Mouse (Mus musculus): ENCODE results near the gene Vmn1r171. TPM values are rescaled to one million over a fixed set of nuclear protein-coding genes. Genes with fewer than 3 reads are reported as not detected.

The Vmn1r171 gene
- not detected for polyA plus RNA-seq (2017; shearing (Covaris generic))

GRCm38 (mm10) chr7:23630422-23630821, at the start of gene Vmn1r171:
Vmn1r171 (plus strand) TSS chr7:23630722.

DNA sequence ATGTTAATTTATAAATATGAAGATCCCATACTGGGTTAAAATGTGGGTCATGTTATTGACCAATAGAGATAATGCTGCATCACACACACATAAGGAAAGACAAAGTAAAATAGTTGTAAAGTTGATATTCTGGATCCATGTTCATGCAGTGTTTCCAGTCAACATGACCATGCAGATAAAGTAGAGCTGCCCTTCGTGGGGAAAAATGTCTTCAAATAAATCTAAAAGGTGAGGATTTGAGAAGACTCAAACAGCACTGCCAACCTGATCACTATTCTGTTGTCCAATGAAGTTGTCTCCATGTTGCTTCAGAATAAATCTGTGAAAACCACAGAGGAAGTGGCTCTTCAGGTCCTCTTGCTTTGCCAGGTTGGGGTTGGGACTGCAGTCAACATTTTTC, 24.6 kb upstream of the Vmn1r171 start, which contains the start of gene Vmn1r170:
Gene Vmn1r170 (plus strand): TSS at position 301 of the 400 bp plus-strand sequence.

DNA sequence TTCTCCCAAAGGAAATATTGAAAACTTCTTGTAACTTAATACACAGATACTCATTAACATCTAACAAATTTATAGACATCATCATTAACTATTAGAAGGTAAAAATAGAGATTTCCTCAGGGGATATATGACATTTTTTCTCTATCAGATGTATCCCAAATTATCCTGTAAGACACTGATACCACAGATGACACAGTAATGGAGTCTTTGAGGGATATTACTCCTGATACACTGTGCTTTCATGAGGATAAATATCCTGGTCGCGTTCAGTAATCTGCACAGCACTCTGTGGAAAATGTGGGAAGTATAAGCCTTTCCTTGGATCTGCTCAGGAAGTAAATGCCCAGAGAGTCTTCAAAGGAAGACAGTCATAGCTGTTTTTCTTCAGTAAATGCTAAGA, 27.5 kb downstream of the Vmn1r171 start, which contains the start of gene Vmn1r172:
Gene Vmn1r172 (plus strand): TSS at position 301 of the 400 bp plus-strand sequence.

Other genes starting within 250 kb of the Vmn1r171 start
- gene Nlrp5, start 244.8 kb upstream of the Vmn1r171 start, polyA plus RNA-seq (2017; shearing (Covaris generic)) = not detected
- not detected for gene Vmn1r167, start 123.5 kb upstream of the Vmn1r171 start, polyA plus RNA-seq (2017; shearing (Covaris generic))
- 0.07 TPM for gene Vmn1r168, start 91.0 kb upstream of the Vmn1r171 start, polyA plus RNA-seq (2017; shearing (Covaris generic))
- gene Vmn1r169, start 55.2 kb upstream of the Vmn1r171 start, polyA plus RNA-seq (2017; shearing (Covaris generic)) = not detected
- gene Vmn1r170, start 24.5 kb upstream of the Vmn1r171 start, polyA plus RNA-seq (2017; shearing (Covaris generic)) = not detected
- gene Vmn1r172, start 27.6 kb downstream of the Vmn1r171 start, polyA plus RNA-seq (2017; shearing (Covaris generic)) = not detected
- not detected for gene Vmn1r173, start 70.0 kb downstream of the Vmn1r171 start, polyA plus RNA-seq (2017; shearing (Covaris generic))
- 0.05 TPM for gene Vmn1r174, start 121.5 kb downstream of the Vmn1r171 start, polyA plus RNA-seq (2017; shearing (Covaris generic))
- not detected for gene Vmn1r175, start 179.9 kb downstream of the Vmn1r171 start, polyA plus RNA-seq (2017; shearing (Covaris generic))
- not detected for gene Vmn1r176, start 206.7 kb downstream of the Vmn1r171 start, polyA plus RNA-seq (2017; shearing (Covaris generic))
- not detected for gene Vmn1r177, start 235.7 kb downstream of the Vmn1r171 start, polyA plus RNA-seq (2017; shearing (Covaris generic))

Measured in naive thymus-derived CD4-positive, alpha-beta T cell, adult 5 months (primary cell).